Mouse (Mus musculus) left cerebral cortex, postnatal 10 days (tissue): ENCODE measurements around the gene Clpsl2. TPM values are rescaled to one million over a fixed set of nuclear protein-coding genes. Genes with fewer than 3 reads are reported as not detected.
A peak's percentile ranks its signal among the peaks of the same experiment; 100 is the strongest.

Source experiments
- DNase-seq, 2 experiments: peaks; one replicate each; pipeline ENCODE4 v3.0.0; 2021 to 2022; ENCODE audit warnings: low spot score in 2 of 2, mixed read lengths in 1 of 2; ENCODE audit errors: extremely low spot score in 1 of 2
- intact Hi-C: fragments of 180-260 bp; cut with DNase I; formaldehyde crosslinking; loops from one replicate; pipeline ENCODE4 v1.15.1; 2025
- total RNA-seq, 2 experiments: library from RNA; stranded (reverse); gene quantifications; 2 replicates each; pipeline ENCODE4 v1.2.3; 2021

Clpsl2 gene
- total RNA-seq, 2 experiments from 2014 or later = not detected

- peak in 1 of 2 experiments; percentile 36 for DNase-seq
- intact Hi-C loops = no loop called here
These were observed 30.6 kb upstream of the Clpsl2 start for GRCm38 (mm10) chr17:28518615-28519071.

DNA sequence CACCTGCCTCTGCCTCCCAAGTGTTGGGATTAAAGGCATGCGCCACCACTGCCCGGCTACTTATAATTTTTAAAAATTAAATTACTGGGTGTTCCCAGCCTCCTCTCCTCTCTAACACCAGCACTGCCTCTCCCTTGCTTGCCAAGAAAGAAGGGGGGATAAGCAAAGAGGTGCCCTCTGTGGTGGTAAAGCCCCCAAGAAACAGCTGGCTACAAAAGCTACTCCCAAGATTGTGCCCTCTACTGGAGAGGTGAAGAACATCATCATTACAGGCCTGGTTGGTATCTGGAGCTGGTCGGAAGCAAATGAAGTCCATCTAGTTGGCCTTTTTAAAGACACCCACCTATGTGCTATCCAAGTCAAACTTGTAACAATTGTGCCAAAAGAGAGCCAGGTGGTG is 29.4 kb upstream of the Clpsl2 start:
- intact Hi-C loops = loop anchor here (10.0 kb wide), 1 partner anchor 295 kb away; no protein-coding TSS in a partner anchor
- DNase-seq = no peak

DNA sequence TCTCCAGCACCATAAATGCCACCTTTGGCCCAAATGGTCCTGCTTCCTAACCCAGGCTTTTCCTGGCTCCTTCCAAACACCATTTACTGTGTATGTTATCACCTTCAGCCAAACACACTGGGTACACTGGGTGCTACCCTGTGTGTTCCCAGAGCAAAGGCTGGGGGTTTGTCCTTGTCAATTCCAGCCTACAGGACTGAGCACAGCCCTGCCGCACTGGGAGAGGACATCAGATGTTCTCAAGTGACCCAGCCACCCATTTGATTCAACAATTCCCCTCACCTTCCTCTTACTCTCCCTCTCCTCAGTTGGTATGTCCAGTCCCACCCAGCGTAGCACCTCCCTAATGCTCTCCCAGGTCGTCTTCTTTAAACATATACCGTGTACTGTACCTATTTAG is 28.6 kb upstream of the Clpsl2 start:
- no peak for DNase-seq
- intact Hi-C loops = loop anchor here (10.0 kb wide), 1 partner anchor 296 kb away; no protein-coding TSS in a partner anchor

- no peak for DNase-seq
- intact Hi-C loops = loop anchor here (10.0 kb wide), 1 partner anchor 296 kb away; no protein-coding TSS in a partner anchor
These were observed 28.0 kb upstream of the Clpsl2 start for GRCm38 (mm10) chr17:28521071-28521726.

GRCm38 (mm10) chr17:28521920-28522319 is 27.3 kb upstream of the Clpsl2 start:
- DNase-seq = no peak
- intact Hi-C loops = loop anchor here (2.0 to 10.0 kb wide), 2 partner anchors 37 to 297 kb away; no protein-coding TSS in a partner anchor

DNA sequence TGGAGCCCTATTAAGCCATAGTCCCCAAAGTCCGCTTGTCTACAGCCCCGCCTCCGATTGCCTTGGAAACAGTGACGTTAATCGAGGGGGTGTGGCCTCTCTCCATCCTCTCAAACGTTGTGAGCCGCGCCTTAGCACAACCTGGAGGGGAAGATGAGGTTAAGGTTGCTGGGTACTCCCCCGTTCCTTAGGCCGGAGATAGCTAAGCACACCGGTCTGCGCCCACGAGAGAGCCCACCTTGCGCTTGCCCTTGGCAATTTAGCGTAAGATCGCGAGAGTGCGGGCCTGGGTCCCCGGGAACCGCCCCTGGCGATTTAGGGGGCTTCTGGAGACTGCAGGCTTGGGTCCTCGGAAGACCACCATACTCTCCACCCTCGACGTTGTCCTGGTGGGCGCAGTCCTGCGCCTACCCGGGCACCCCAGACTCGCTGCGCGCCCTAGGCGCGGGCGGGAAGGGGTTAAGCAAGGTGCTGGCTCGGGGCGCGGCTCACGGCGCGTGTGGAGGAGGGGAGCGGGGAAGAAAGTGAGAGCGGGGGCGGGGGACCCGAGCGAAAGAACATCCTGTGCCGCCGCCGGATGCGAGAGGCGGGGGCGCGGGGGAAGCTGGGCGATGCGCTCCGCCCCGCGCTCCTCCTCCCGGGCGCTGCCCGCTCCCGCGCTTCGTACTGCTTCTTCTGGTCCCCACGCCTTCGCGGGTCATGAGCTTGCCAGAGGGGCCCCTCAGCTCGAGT is 26.4 kb upstream of the Clpsl2 start:
- peak; percentile 91 to 94 for DNase-seq
- intact Hi-C loops = loop anchor here (2.0 to 10.0 kb wide), 2 partner anchors 38 to 298 kb away; no protein-coding TSS in a partner anchor

- no peak for DNase-seq
These were observed 25.7 kb upstream of the Clpsl2 start for GRCm38 (mm10) chr17:28523355-28524008.

GRCm38 (mm10) chr17:28524009-28524695 is 25.1 kb upstream of the Clpsl2 start:
- no peak for DNase-seq
- intact Hi-C loops = loop anchor here (10.0 kb wide), 1 partner anchor 299 kb away; no protein-coding TSS in a partner anchor

More at GRCm38 (mm10) chr17:28523355-28524008, 25.7 kb upstream of the Clpsl2 start:
- intact Hi-C loops = loop anchor here (2.0 to 10.0 kb wide), 2 partner anchors 39 to 299 kb away; no protein-coding TSS in a partner anchor

DNA sequence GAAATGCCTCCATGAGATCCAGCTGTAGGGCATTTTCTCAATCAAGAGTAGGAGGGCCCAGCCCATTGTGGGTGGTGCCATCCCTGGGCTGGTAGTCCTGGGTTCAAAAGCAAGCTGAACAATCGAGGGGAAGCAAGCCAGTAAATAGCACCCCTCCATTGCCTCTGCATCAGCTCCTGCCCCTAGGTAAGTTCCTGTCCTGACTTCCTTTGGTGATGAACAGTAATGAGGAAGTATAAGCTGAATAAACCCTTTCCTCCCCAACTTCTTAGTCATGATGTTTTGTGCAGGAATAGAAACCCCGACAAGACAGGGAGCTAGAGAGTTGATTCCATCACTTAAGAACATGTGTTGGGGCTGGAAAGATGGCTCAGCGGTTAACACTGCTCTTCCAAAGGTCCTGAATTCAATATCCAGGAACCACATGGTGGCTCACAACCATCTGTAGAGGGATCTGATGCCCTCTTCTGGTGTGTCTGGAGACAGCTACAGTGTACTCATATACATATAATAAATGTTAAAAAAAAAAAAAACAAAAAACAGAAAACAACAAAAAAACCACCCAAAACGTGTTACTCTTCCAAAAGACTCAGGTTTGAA is 24.3 kb upstream of the Clpsl2 start:
- no peak for DNase-seq
- intact Hi-C loops = loop anchor here (5.0 to 10.0 kb wide), 2 partner anchors 138 to 300 kb away; no protein-coding TSS in a partner anchor

DNA sequence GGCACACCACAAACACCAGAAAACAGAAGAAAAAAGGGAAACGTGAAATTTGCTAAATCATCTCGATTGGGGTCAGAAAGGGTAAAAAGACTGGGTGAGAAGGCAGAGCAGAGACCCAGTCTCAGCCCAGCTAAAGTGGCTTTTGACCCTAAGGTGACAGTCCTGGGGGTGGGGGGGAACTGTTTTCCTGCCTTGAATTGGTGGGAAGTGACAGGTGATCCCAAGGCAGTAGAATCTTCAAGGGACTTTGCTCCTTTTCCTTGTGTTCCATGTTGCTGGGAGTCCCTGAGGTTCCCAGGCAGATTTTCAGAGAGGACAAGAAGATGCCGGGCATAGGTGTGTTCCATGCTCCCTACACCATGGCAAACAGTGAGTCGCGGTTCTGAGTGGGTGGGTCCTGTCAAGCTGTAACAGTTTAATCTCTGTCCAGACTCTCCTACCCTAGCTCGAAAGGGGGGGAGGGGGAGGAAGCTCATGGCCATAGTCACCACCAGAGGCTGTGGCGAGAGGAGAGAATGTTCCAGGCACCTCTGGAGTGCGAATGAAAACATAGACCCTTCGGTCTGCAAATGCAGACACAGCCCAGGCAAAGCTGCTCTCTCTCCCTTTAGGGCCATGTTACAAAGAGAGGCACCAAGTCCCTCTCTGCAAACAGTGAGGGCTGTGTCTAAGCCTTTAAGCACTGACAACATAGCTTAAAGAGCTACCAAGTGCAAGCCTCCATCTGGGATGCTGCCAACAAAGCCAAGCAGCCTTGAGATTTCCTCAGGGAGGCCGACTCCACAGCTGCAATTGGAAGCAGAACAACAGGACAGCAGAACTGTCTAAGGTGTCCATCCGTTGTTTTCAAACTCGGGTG is 21.8 kb upstream of the Clpsl2 start:
- DNase-seq = peak in 1 of 2 experiments; percentile 64
- intact Hi-C loops = loop anchor here (2.0 to 10.0 kb wide), 3 partner anchors 121 to 303 kb away; no protein-coding TSS in a partner anchor

DNA sequence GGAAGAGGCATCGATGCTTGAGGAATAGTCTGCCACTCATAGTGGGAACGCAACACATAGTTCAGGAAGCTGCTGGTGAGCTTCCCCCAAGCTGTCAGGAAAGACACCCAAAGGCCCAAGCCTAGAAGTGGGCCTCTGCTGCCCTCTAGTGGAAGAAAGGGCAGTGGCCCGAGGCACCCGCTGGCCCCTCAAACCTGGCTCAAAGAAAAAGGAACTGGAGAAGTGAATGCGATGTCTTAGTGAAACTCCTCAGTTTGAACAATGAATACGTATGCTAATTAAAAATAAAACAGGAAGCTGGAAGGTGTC is 21.2 kb upstream of the Clpsl2 start:
- DNase-seq = peak; percentile 83
- intact Hi-C loops = loop anchor here (2.0 to 10.0 kb wide), 3 partner anchors 121 to 303 kb away; no protein-coding TSS in a partner anchor

GRCm38 (mm10) chr17:28529116-28529515 is 20.1 kb upstream of the Clpsl2 start:
- DNase-seq = no peak
- intact Hi-C loops = loop anchor here (2.0 to 10.0 kb wide), 3 partner anchors 122 to 304 kb away; no protein-coding TSS in a partner anchor

DNA sequence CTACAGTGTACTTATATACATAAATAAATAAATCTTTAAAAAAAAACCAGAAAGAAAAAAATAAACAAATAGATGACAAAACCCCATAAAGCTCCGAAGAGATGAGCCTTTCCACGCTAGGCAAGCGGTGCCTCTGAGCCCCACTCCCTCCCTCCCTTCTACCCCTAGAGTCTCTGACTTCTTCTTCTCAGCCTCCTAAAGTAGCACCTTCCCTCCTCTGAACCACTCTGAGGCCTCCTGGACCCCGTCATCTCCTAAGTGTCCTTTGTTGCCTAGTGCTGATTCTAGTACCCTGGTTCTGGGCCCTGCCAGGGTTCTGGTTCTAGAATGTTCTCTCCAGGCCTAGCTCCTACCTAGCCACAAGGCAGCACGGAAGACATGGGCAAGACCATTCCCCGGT is 18.7 kb upstream of the Clpsl2 start, which contains the start of gene Armc12:
Gene Armc12 (plus strand): TSS at position 301 of the 400 bp plus-strand sequence.
- intact Hi-C loops = no loop called here
- DNase-seq = no peak

DNA sequence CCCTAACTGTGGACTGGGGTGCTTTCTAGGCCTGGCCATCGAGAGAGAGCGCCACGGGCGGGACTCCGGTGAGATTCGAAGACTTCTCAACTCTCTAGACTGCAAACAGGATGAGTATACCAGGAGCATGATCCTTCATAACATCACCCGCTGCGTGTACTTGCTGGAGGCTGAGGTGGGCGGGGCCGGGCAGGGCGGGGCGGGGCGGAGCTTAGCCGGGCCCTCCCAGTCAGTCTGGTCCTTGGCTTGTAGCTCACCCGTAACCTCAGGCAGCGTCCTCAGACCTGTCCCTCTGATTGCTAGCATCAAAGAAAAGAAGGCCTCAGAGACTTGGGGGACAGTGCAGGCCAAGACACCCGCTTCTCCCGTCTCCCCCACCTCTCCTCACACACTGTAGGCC is 17.3 kb upstream of the Clpsl2 start:
- no peak for DNase-seq
- intact Hi-C loops = no loop called here

- no peak for DNase-seq
- intact Hi-C loops = no loop called here
These were observed 16.7 kb upstream of the Clpsl2 start for GRCm38 (mm10) chr17:28532557-28532956.

GRCm38 (mm10) chr17:28533327-28533726 is 15.9 kb upstream of the Clpsl2 start:
- intact Hi-C loops = no loop called here
- no peak for DNase-seq

- intact Hi-C loops = no loop called here
- DNase-seq = no peak
These were observed 11.3 kb upstream of the Clpsl2 start for GRCm38 (mm10) chr17:28537881-28538280.
